Mouse (Mus musculus) kidney, postnatal 0 days (tissue): ENCODE data around the gene Il11ra2. TPM values are rescaled to one million over a fixed set of nuclear protein-coding genes. Genes with fewer than 3 reads are reported as not detected.
"Not testable (repeated sequence)": the region's sequence is repeated elsewhere in the genome, so short reads cannot be mapped to it uniquely, and the experiment has no call there.

Experiments
- ATAC-seq: fragments of 200-750 bp; cut with Nextera tagmentation; replicated peaks from 2 replicates; pipeline ENCODE4 v1.8.0; 2017; ENCODE audit warnings: low read depth, moderate number of reproducible peaks, moderate TSS enrichment, moderate library complexity; ENCODE audit not compliant: low FRiP score
- DNase-seq: peaks from one replicate; pipeline ENCODE4 v3.0.0-alpha.2; 2016; ENCODE audit warnings: low spot score
- H3K27ac ChIP-seq: fragments of 300-500 bp; sonication (generic); 2 replicates; pipeline ENCODE4 v1.5.1; 2014; ENCODE audit warnings: mild to moderate bottlenecking
- H3K27me3 ChIP-seq: fragments of 300-500 bp; sonication (generic); 2 replicates; pipeline ENCODE4 v1.6.1; 2014; ENCODE audit warnings: low read length, mixed read lengths; ENCODE audit not compliant: insufficient read depth
- H3K36me3 ChIP-seq: fragments of 300-500 bp; sonication (generic); 2 replicates; pipeline ENCODE4 v1.6.1; 2014; ENCODE audit warnings: low read length, mixed read lengths; ENCODE audit not compliant: insufficient read depth
- H3K4me1 ChIP-seq: fragments of 300-500 bp; sonication (generic); replicated peaks from 2 replicates; pipeline ENCODE4 v1.6.1; 2014; ENCODE audit warnings: antibody characterized with exemption, low read length, mixed read lengths; ENCODE audit not compliant: insufficient read depth
- H3K4me2 ChIP-seq: fragments of 300-500 bp; sonication (generic); 2 replicates; pipeline ENCODE4 v1.6.1; 2014; ENCODE audit warnings: mild to moderate bottlenecking, low read length, moderate library complexity, mixed read lengths
- H3K4me3 ChIP-seq: fragments of 300-500 bp; sonication (generic); replicated peaks from 2 replicates; pipeline ENCODE4 v1.5.1; 2014; ENCODE audit warnings: low read depth, low read length
- H3K9ac ChIP-seq: fragments of 300-500 bp; sonication (generic); 2 replicates; pipeline ENCODE4 v1.6.1; 2014; ENCODE audit warnings: low read depth, low read length
- H3K9me3 ChIP-seq: fragments of 300-500 bp; sonication (generic); replicated peaks from 2 replicates; pipeline ENCODE4 v1.6.1; 2016; ENCODE audit warnings: low read length, inconsistent platforms, mixed read lengths
- WGBS: fragments of 180-500 bp; shearing (Covaris S2); extraction: QIAGEN DNeasy Blood & Tissue Kit; methylation state at CpG from one replicate; pipeline ENCODE4 v1.1.7; 2014; 5-methylcytosine and 5-hydroxymethylcytosine counted together
- polyA plus RNA-seq: library from polyadenylated mRNA; unstranded; fragments of >200 nt; fragmentation: Nextera tagmentation; extraction: Ambion mirVana; gene quantifications from 2 replicates; pipeline ENCODE4 v1.2.1, GENCODE M21; 2015

Il11ra2 gene
- not detected in 2 replicates for polyA plus RNA-seq

GRCm38 (mm10) chr4:42661793-42662192 is at the start of gene Il11ra2:
Gene Il11ra2 (minus strand): TSS chr4:42661893.
- not testable (repeated sequence) for H3K9me3 ChIP-seq, H3K27ac ChIP-seq, ATAC-seq, H3K9ac ChIP-seq, H3K4me1 ChIP-seq, H3K36me3 ChIP-seq, H3K4me2 ChIP-seq, DNase-seq, H3K4me3 ChIP-seq, H3K27me3 ChIP-seq
- no CpG with 5 or more reads among the region's 3 CpGs for WGBS

- H3K9me3 ChIP-seq, ATAC-seq, H3K4me3 ChIP-seq, DNase-seq, H3K27ac ChIP-seq, H3K4me2 ChIP-seq, H3K36me3 ChIP-seq, H3K27me3 ChIP-seq, H3K4me1 ChIP-seq, H3K9ac ChIP-seq: not testable (repeated sequence)
- no CpG with 5 or more reads among the region's 18 CpGs for WGBS
Measured at GRCm38 (mm10) chr4:42682183-42682524, 20.5 kb upstream of the Il11ra2 start.

DNA sequence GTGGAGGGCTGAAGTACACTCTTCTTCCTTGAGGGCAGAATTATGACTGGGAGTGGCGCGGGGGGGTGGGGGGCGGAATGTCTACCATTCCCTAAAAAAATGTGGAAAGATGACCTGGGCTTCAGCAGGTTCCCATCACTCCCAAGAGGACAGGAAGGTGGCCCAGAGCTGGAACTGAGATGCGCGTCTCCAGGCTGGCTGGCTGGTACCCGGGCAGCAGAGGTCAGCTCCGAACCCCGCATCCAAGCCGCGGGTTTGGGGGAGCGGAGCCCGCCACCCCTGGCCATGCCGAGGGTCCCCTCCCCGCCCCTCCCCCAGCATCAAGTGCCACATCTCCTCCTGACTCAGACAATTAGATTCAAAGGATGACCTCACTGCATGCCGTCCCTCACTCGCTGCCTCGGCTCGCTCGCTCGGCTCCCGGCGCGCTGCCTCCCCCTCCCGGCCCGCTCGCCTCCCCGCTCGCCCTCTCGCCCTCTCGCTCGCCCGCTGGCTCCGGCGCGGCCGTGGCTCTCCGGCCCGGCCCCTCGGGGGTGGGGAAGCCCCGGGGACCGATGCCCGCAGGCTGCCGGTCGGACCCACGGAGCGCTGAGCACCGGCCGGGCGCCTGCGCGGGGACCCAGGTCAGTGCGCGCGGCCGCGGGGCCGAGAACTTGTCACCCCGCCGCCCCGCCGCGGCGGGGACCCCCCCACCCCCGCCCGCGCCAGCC is 19.9 kb upstream of the Il11ra2 start:
- not testable (repeated sequence) for ATAC-seq, H3K4me2 ChIP-seq, H3K36me3 ChIP-seq, H3K9ac ChIP-seq, H3K27ac ChIP-seq, H3K9me3 ChIP-seq, H3K27me3 ChIP-seq, H3K4me3 ChIP-seq, DNase-seq, H3K4me1 ChIP-seq
- no CpG with 5 or more reads among the region's 66 CpGs for WGBS

DNA sequence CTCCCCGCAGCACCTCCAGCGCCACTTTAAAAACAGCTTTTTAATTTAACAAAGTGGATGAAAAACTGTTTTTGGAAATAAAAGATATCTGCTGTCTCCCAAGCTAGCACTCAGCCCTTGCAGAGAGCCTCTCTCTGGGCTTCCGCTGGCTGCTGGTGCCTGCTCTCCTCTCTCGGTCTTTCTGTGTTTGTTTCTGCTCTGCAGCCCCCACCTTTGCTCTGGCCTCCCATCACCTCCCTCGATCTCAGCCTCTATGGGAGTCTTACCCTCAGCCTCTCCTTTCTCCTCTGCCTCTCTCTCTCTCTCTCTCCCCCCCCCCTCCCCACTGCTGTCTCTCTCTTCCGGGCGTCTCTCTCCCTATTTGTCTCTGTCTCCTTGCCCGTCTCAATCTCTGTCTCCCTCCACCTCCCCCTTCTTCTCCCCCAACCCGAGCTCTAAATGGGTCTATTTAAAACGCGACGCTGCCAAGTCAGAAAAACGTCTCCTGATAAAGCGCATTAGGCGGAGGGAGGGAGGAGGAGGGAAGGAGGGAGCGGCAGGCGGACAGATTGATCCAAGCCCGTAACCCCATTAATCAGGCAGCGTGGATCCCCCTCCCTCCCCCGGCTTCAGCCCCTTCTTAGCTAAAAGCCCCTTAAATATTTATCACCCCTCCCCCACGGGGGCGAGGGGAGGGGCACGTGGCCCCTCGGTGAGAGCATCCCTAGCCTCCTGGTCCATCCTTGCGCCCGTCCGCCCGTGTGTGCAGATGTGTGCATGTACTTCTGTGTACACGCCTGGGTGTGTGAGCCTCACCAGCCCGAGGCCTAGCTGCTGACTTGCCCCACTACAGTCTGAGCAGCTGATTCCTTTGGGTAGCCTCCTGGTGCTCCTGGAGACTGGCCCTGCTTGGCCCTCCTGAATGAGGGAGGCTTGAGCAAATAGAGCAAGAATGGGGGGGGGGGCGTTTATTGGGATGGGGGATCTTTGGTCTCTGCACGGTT is 19.0 kb upstream of the Il11ra2 start:
- DNase-seq, H3K27ac ChIP-seq, H3K9me3 ChIP-seq, H3K4me1 ChIP-seq, H3K9ac ChIP-seq, H3K27me3 ChIP-seq, ATAC-seq, H3K4me3 ChIP-seq, H3K36me3 ChIP-seq, H3K4me2 ChIP-seq: not testable (repeated sequence)
- no CpG with 5 or more reads among the region's 32 CpGs for WGBS

DNA sequence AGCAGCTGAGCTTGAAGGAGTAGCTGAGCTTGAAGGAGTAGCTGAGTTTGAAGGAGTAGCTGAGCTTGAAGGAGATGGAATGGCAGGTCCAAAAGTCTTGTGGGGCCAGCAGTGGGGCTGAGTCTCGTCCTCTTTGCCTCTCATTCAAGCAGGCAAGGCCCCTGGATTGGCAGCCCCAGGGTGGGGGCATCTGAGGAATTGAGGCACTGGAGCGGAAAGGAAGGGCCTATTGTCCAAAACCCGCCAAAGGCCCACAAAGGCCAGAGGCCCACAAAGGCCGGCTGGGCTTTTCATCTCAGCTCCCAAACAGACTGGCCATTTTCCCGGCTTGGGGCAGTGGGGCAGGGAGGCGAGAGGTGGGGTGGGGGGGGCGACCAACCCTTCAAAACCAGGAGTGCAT is 17.7 kb upstream of the Il11ra2 start:
- H3K4me3 ChIP-seq, H3K4me2 ChIP-seq, H3K36me3 ChIP-seq, ATAC-seq, H3K4me1 ChIP-seq, H3K27ac ChIP-seq, H3K27me3 ChIP-seq, DNase-seq, H3K9me3 ChIP-seq, H3K9ac ChIP-seq: not testable (repeated sequence)
- no CpG with 5 or more reads among the region's 7 CpGs for WGBS

GRCm38 (mm10) chr4:42675415-42675814 is 13.7 kb upstream of the Il11ra2 start:
- not testable (repeated sequence) for H3K36me3 ChIP-seq, H3K9me3 ChIP-seq, H3K4me3 ChIP-seq, H3K27me3 ChIP-seq, H3K27ac ChIP-seq, H3K4me1 ChIP-seq, H3K4me2 ChIP-seq, ATAC-seq, DNase-seq, H3K9ac ChIP-seq
- no CpG with 5 or more reads among the region's 4 CpGs for WGBS

DNA sequence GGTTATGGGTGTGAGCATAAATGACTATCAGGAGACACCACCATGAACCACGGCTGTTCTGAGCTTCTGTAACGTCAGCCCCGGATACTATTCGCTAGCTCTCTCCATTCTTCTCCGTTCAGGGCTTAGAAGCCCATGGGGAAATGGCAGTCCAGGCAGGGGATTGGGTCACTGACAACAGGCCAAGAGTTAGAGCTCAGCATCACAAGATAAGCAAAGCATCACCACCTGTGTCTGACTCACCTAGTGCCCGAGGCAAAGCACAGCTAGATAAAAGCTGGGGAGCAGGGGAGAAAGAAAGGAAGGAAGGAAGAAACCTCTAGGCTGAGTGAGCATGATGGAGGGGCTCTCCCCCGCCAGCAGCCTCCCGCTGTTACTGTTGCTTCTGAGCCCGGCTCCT is 6.7 kb downstream of the Il11ra2 start, which contains the start of gene Ccl27b:
Gene Ccl27b, plus strand, starts transcription at position 301 of the 400 bp plus-strand sequence.
- DNase-seq, H3K4me1 ChIP-seq, ATAC-seq, H3K36me3 ChIP-seq, H3K27me3 ChIP-seq, H3K4me3 ChIP-seq, H3K9me3 ChIP-seq, H3K27ac ChIP-seq, H3K4me2 ChIP-seq, H3K9ac ChIP-seq: not testable (repeated sequence)
- no CpG with 5 or more reads among the region's 9 CpGs for WGBS

- H3K4me1 ChIP-seq, H3K4me2 ChIP-seq, H3K27ac ChIP-seq, H3K9me3 ChIP-seq, H3K27me3 ChIP-seq, H3K4me3 ChIP-seq, H3K36me3 ChIP-seq, ATAC-seq, DNase-seq, H3K9ac ChIP-seq: not testable (repeated sequence)
- no CpG with 5 or more reads among the region's 8 CpGs for WGBS
Measured at GRCm38 (mm10) chr4:42629419-42629818, 32.3 kb downstream of the Il11ra2 start, which contains the start of gene Gm2564. Gene Gm2564 (plus strand): TSS chr4:42629719.

GRCm38 (mm10) chr4:42611895-42612294 is 49.8 kb downstream of the Il11ra2 start, which contains the start of gene Gm10591:
Gene Gm10591 (plus strand): TSS chr4:42612195.
- H3K27me3 ChIP-seq, H3K4me3 ChIP-seq, H3K9ac ChIP-seq, H3K4me2 ChIP-seq, H3K27ac ChIP-seq, H3K4me1 ChIP-seq, H3K36me3 ChIP-seq, ATAC-seq, H3K9me3 ChIP-seq, DNase-seq: not testable (repeated sequence)
- no CpG with 5 or more reads among the region's 5 CpGs for WGBS
